ENCODE assay signal across 13 mouse cellular contexts in the genomic region with DNA sequence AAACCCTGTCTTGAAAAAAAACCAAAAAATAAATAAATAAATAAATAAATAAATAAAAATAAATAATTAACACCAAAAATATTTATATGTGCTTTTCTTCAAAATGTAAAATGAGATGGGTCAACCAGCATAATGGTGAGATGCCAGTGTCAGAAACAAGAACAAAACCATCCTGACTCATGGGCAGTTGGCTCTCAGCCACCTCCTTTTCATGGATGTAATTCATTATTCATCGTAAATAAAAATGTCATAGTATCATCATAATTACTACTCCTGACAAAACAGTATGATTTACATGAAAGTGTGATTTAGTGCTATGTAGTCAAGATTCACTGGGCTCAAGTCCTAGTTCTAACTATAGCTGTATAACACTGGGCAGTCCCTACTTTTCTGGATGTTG.
"Had no signal": no experiment of that assay in that cellular context is flagged by ENCODE, and none has a peak within 500 bp of the region (broad histone marks: within the 10 kb centered on the region; RNA-seq: fewer than 3 reads in every experiment).

No protein-coding gene starts in this region.

- DNase-seq: cerebellum, postnatal 14 days; cerebellum, postnatal 25 days; cerebellum, postnatal 36 days; embryo, embryonic 11 days; forebrain, postnatal 0 days; gastrocnemius, adult 2 months; gastrocnemius, postnatal 10 days; gastrocnemius, postnatal 14 days; gastrocnemius, postnatal 25 days; gastrocnemius, postnatal 36 days; heart, adult 11 months; heart, adult 18-20 months; heart, adult 2 months had no signal
